Mouse (Mus musculus): ENCODE data around the gene Tfdp2. TPM values are rescaled to one million over a fixed set of nuclear protein-coding genes. Genes with fewer than 3 reads are reported as not detected.

Tfdp2 gene
- polyA plus RNA-seq, 1 experiment from 2014 or later, result 36.8 TPM

DNA sequence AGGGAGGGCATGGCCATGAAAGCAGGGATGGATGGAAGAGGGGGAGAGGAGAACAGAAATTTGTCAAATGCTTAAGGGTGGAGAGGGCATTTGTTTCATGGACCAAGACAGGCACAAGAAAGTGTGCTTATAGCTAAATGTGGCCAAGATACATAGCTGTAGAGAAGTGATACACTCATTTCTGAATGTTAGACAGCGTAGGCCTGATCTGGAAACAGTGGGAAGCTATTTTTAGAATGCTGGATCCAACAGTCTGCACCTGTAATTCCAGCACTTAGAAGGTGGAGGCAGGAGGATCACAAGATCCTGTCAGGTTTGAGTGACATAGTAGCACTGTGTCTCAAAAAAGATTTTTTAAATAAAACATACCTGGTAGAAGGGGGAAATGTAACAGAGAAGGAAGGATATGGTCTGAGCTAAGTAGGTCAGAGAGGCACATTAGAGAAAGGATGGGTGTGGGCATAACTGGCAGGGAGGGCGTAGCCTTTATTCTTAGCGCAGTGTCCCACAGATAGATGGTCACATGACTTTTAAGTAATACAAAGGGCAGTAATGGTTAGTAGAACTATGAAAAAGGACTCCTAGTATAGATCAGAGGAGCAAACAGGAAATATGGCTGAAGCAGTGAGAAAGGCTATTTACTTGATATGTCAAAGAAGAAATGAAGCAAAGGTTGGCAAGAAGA, 103.4 kb downstream of the Tfdp2 start:
- ATAC-seq (ENCODE audit: low FRiP score, low TSS enrichment) (no peak), DNase-seq (no peak)
- H3K27me3 ChIP-seq (ENCODE audit: control insufficient read depth, insufficient read depth, low read length), result no peaks in the 10 kb centered on the region
- H3K36me3 ChIP-seq (ENCODE audit: control insufficient read depth, insufficient read depth, low read length), result peaks cover 57% of the 10 kb centered on the region
- H3K4me1 ChIP-seq (ENCODE audit: control insufficient read depth, insufficient read depth, low read length), result no peaks in the 10 kb centered on the region
- H3K9ac ChIP-seq (replicated peaks; ENCODE audit: low read length), result no peak overlapping the region
- no peak overlapping the region for H3K27ac ChIP-seq (replicated peaks; ENCODE audit: low read depth, low read length)
- H3K9me3 ChIP-seq (ENCODE audit: control insufficient read depth, low read length), result no peaks in the 10 kb centered on the region
- WGBS, result 97% methylated on average over 3 of the region's 3 CpGs
- H3K4me3 ChIP-seq (replicated peaks; ENCODE audit: low read depth, low read length), result no peak overlapping the region
- no peak overlapping the region for H3K4me2 ChIP-seq (ENCODE audit: low read length)

DNA sequence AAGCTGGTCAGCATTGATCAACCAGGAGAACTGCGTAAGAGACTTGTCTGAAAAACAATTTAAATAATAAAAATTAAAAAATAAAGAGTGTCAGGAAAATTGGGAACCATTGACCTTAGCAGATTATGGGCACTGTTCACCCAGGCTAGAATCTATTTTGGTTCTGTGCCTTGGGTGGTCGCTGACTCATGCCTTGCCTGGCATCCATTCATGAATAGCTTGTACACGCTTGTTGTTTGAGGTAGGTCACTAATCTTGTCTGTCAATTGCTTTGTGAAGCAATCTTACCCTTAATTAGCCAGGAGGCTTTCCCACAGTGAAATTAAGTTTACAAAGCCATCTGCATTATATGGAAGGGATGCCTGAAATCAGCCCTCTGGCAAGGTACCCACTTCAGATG, 112.7 kb downstream of the Tfdp2 start:
- Histone ChIP-seq H3K9ac (replicated peaks; ENCODE audit: low read length) (no peak overlapping the region), H3K4me1 (ENCODE audit: control insufficient read depth, insufficient read depth, low read length) (no peaks in the 10 kb centered on the region), H3K27me3 (ENCODE audit: control insufficient read depth, insufficient read depth, low read length) (no peaks in the 10 kb centered on the region), H3K27ac (replicated peaks; ENCODE audit: low read depth, low read length) (no peak overlapping the region), H3K4me2 (ENCODE audit: low read length) (no peak overlapping the region), H3K9me3 (ENCODE audit: control insufficient read depth, low read length) (no peaks in the 10 kb centered on the region), H3K4me3 (replicated peaks; ENCODE audit: low read depth, low read length) (no peak overlapping the region), H3K36me3 (ENCODE audit: control insufficient read depth, insufficient read depth, low read length) (peaks cover 60% of the 10 kb centered on the region)
- WGBS, result 81% methylated on average over 3 of the region's 3 CpGs
- no peak for ATAC-seq (ENCODE audit: low FRiP score, low TSS enrichment)
- DNase-seq, result no peak

DNA sequence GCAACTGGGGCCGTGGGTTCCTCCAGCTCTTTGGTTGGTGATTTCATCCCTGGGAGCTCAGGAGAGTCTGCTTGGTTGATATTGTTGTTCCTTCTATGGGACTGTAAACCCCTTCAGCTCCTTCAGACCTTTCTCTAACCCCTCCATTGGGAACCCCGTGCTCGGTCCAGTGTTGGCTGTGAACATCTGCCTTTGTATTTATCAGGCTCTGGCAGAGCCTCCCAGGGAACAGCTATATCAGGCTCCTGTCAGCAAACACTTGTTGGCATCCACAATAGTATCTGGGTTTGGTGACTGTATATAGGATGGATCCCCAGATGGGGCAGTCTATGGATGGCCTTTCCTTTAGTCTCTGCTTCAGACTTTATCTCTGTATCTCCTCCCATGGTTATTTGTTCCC, 116.0 kb downstream of the Tfdp2 start:
- no peak overlapping the region for H3K9ac ChIP-seq (replicated peaks; ENCODE audit: low read length)
- no peak overlapping the region for H3K4me3 ChIP-seq (replicated peaks; ENCODE audit: low read depth, low read length)
- no peak overlapping the region for H3K4me2 ChIP-seq (ENCODE audit: low read length)
- H3K27me3 ChIP-seq (ENCODE audit: control insufficient read depth, insufficient read depth, low read length), result no peaks in the 10 kb centered on the region
- peaks cover 64% of the 10 kb centered on the region for H3K36me3 ChIP-seq (ENCODE audit: control insufficient read depth, insufficient read depth, low read length)
- no peak for DNase-seq
- ATAC-seq (ENCODE audit: low FRiP score, low TSS enrichment), result no peak
- WGBS, result 96% methylated on average over 3 of the region's 3 CpGs
- H3K27ac ChIP-seq (replicated peaks; ENCODE audit: low read depth, low read length), result no peak overlapping the region
- H3K4me1 ChIP-seq (ENCODE audit: control insufficient read depth, insufficient read depth, low read length), result no peaks in the 10 kb centered on the region
- H3K9me3 ChIP-seq (ENCODE audit: control insufficient read depth, low read length), result no peaks in the 10 kb centered on the region

DNA sequence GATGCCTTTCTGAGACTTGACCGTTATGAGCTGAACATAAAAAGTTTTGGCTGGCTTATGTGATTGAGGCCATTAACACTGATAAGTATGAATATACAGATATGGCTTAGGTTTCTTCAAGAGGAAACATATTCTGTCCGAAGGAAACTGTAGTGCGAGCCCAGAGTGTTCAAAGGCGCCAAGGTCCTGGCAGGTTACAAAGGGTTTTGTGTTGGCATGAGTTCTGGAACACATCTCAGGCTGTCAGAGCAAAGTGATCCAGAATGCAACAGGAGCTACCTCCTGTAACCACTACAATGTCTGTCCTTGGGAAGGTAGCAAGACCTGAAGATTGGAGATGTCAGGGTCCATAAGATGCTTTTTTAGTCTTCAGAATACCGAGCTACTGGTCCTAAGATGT, 123.3 kb downstream of the Tfdp2 start:
- DNase-seq, result no peak
- Histone ChIP-seq H3K9ac (replicated peaks; ENCODE audit: low read length) (no peak overlapping the region), H3K27me3 (ENCODE audit: control insufficient read depth, insufficient read depth, low read length) (no peaks in the 10 kb centered on the region), H3K9me3 (ENCODE audit: control insufficient read depth, low read length) (no peaks in the 10 kb centered on the region), H3K4me2 (ENCODE audit: low read length) (no peak overlapping the region), H3K27ac (replicated peaks; ENCODE audit: low read depth, low read length) (no peak overlapping the region), H3K36me3 (ENCODE audit: control insufficient read depth, insufficient read depth, low read length) (peaks cover 58% of the 10 kb centered on the region), H3K4me3 (replicated peaks; ENCODE audit: low read depth, low read length) (no peak overlapping the region), H3K4me1 (ENCODE audit: control insufficient read depth, insufficient read depth, low read length) (no peaks in the 10 kb centered on the region)
- ATAC-seq (ENCODE audit: low FRiP score, low TSS enrichment), result no peak
- 93% methylated on average over 5 of the region's 5 CpGs for WGBS

DNA sequence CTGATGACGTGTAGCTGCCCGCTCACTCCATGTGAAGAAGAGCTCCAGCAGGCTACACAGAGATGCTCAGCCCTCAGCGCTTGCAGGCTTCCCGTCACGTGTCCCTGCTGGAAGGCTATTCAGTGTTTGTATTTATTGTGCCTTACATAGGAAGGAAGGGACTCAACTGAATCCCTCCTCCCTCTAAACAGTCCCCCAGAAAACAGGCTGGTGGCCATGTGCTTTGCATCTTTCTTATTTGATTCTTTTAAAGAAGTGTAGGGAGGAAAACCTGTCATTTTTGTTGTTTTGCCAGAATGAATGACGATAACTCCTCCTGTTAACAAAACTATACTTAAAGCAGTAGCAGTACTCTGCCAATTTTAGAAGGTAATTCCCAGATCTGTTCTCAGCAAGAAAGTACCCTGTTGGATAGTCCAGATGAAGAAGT, 124.5 kb downstream of the Tfdp2 start:
- Histone ChIP-seq H3K36me3 (ENCODE audit: control insufficient read depth, insufficient read depth, low read length) (peaks cover 48% of the 10 kb centered on the region), H3K27ac (replicated peaks; ENCODE audit: low read depth, low read length) (no peak overlapping the region), H3K4me1 (ENCODE audit: control insufficient read depth, insufficient read depth, low read length) (no peaks in the 10 kb centered on the region), H3K4me3 (replicated peaks; ENCODE audit: low read depth, low read length) (no peak overlapping the region), H3K27me3 (ENCODE audit: control insufficient read depth, insufficient read depth, low read length) (no peaks in the 10 kb centered on the region), H3K9me3 (ENCODE audit: control insufficient read depth, low read length) (no peaks in the 10 kb centered on the region), H3K9ac (replicated peaks; ENCODE audit: low read length) (no peak overlapping the region), H3K4me2 (ENCODE audit: low read length) (no peak overlapping the region)
- WGBS, result 89% methylated on average over 6 of the region's 6 CpGs
- ATAC-seq (ENCODE audit: low FRiP score, low TSS enrichment) (no peak), DNase-seq (no peak)

DNA sequence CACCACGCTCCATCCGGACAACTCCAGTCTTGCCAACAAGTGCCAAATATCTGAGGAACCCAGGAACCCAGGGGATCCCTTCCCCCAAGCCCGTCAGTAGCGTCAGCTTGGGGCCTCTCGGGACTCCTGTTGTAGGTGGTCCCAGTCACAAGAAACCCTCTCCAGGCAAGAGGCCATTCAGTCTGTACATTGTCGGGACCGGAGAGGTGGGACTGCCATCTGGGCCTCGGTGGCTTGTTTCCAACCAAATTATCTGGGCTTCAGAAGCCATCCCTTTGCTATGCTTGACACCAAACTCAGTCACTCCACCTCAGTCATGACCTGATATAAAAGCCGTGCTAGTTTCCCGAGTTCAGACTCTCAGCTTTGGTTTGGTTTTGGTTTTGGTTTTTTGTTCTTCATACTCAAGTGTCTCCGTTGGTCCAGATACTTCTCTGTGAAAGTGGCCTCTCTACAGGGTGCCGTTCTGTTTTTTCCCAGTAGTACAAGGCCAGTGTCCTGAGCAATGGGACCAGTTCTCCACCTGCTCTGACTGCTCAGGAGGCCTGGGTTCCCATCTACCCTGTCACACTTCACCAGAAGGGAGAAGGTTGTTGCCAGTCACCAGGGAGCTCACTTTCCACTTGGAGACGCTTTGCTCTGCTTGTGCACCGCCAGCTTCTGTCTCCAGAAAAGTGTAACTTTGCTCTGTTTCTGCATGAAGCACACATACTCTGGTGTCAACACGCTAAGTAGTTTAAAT, 126.5 kb downstream of the Tfdp2 start:
- Histone ChIP-seq H3K27me3 (ENCODE audit: control insufficient read depth, insufficient read depth, low read length) (no peaks in the 10 kb centered on the region), H3K4me2 (ENCODE audit: low read length) (no peak overlapping the region), H3K27ac (replicated peaks; ENCODE audit: low read depth, low read length) (no peak overlapping the region), H3K36me3 (ENCODE audit: control insufficient read depth, insufficient read depth, low read length) (peaks cover 33% of the 10 kb centered on the region), H3K4me1 (ENCODE audit: control insufficient read depth, insufficient read depth, low read length) (no peaks in the 10 kb centered on the region), H3K4me3 (replicated peaks; ENCODE audit: low read depth, low read length) (no peak overlapping the region), H3K9me3 (ENCODE audit: control insufficient read depth, low read length) (no peaks in the 10 kb centered on the region), H3K9ac (replicated peaks; ENCODE audit: low read length) (no peak overlapping the region)
- 88% methylated on average over 15 of the region's 15 CpGs for WGBS
- no peak for ATAC-seq (ENCODE audit: low FRiP score, low TSS enrichment)
- no peak for DNase-seq

DNA sequence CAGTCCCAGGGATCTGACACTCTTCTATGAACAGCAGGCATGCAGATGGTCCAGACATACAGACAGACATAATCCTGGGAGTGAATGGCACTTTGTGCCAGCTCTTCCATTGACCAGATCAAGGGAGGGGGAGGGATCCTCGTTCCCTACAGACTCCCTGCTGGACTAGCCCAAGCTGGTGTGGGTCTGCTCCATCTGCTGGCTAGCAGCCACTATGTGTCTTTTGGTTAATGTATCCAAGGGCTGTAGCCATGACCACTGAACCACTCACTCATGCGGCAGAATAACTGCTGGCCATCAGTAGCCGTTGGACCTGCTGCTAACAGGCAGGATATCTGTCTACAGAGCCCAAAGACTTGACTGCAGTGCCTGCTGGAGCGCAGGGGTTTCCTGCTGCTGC, 128.4 kb downstream of the Tfdp2 start:
- ATAC-seq (ENCODE audit: low FRiP score, low TSS enrichment), result peak; percentile 56; the same call in 1 of the 2 replicates
- 55% methylated on average over 4 of the region's 4 CpGs for WGBS
- Histone ChIP-seq H3K27ac (replicated peaks; ENCODE audit: low read depth, low read length) (peak overlapping the region; percentile 14), H3K9me3 (ENCODE audit: control insufficient read depth, low read length) (no peaks in the 10 kb centered on the region), H3K4me1 (ENCODE audit: control insufficient read depth, insufficient read depth, low read length) (no peaks in the 10 kb centered on the region), H3K36me3 (ENCODE audit: control insufficient read depth, insufficient read depth, low read length) (peaks cover 16% of the 10 kb centered on the region), H3K27me3 (ENCODE audit: control insufficient read depth, insufficient read depth, low read length) (no peaks in the 10 kb centered on the region), H3K4me2 (ENCODE audit: low read length) (no peak overlapping the region), H3K4me3 (replicated peaks; ENCODE audit: low read depth, low read length) (no peak overlapping the region), H3K9ac (replicated peaks; ENCODE audit: low read length) (no peak overlapping the region)
- DNase-seq, result peak; percentile 47

DNA sequence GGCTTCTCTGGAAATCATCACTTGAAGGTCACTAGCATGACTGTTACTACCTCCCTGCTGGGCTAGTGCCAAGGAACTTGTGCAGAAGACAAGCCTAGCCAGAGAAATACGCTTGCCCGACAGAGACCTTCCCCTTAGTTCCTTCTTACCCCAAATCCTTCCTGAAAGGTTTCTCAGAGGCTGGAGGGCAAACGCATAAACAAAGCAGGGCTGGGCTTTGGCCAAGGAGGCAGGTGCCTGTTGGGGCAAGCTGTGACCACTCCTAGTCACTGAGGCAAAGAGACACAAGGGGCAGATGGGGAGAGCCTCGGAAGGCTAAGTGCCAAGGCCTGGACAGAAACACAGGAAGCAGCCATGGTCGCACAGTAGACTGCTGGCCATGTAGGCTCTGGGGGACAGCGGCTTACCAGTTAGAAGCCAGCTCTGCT, 130.4 kb downstream of the Tfdp2 start:
- WGBS, result 69% methylated on average over 6 of the region's 6 CpGs
- Histone ChIP-seq H3K4me1 (ENCODE audit: control insufficient read depth, insufficient read depth, low read length) (no peaks in the 10 kb centered on the region), H3K27me3 (ENCODE audit: control insufficient read depth, insufficient read depth, low read length) (no peaks in the 10 kb centered on the region), H3K9me3 (ENCODE audit: control insufficient read depth, low read length) (no peaks in the 10 kb centered on the region), H3K4me2 (ENCODE audit: low read length) (no peak overlapping the region), H3K4me3 (replicated peaks; ENCODE audit: low read depth, low read length) (no peak overlapping the region), H3K27ac (replicated peaks; ENCODE audit: low read depth, low read length) (peak overlapping the region; percentile 41; the same call in 1 of the 2 replicates), H3K9ac (replicated peaks; ENCODE audit: low read length) (no peak overlapping the region), H3K36me3 (ENCODE audit: control insufficient read depth, insufficient read depth, low read length) (peaks cover 13% of the 10 kb centered on the region; the same call in 1 of the 2 replicates)
- DNase-seq (peak; percentile 28), ATAC-seq (ENCODE audit: low FRiP score, low TSS enrichment) (no peak)

DNA sequence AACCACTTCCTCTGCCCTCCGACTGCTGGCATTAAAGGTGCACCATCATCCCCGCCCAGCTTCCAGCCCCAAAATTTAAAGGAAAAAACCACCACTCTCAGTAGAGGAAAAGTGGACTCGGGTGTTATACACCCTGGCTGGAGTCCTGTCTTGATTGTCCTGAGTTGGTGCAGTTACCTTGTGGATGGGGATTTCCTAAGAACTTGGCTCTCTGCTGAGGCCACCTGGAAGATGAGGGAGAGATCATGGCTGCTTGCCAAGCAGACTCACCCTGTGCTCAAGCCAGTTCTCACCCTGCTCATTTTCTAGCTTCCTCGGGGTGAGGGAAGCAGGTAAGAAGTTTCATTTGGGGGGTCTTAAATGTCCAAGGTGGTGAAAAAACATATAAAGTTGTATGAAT, 132.2 kb downstream of the Tfdp2 start:
- no peaks in the 10 kb centered on the region for H3K4me1 ChIP-seq (ENCODE audit: control insufficient read depth, insufficient read depth, low read length)
- H3K4me3 ChIP-seq (replicated peaks; ENCODE audit: low read depth, low read length), result no peak overlapping the region
- H3K36me3 ChIP-seq (ENCODE audit: control insufficient read depth, insufficient read depth, low read length), result peaks cover 19% of the 10 kb centered on the region
- H3K9ac ChIP-seq (replicated peaks; ENCODE audit: low read length), result no peak overlapping the region
- H3K4me2 ChIP-seq (ENCODE audit: low read length), result no peak overlapping the region
- H3K27ac ChIP-seq (replicated peaks; ENCODE audit: low read depth, low read length), result no peak overlapping the region
- no peak for ATAC-seq (ENCODE audit: low FRiP score, low TSS enrichment)
- 95% methylated on average over 4 of the region's 4 CpGs for WGBS
- H3K27me3 ChIP-seq (ENCODE audit: control insufficient read depth, insufficient read depth, low read length), result no peaks in the 10 kb centered on the region
- no peaks in the 10 kb centered on the region for H3K9me3 ChIP-seq (ENCODE audit: control insufficient read depth, low read length)
- DNase-seq, result no peak
